Mouse (Mus musculus) frontal cortex, adult 2 months (tissue): ENCODE results near the gene Gm49601. TPM values are rescaled to one million over a fixed set of nuclear protein-coding genes. Genes with fewer than 3 reads are reported as not detected.

Source experiments
- DNase-seq, 2 experiments: peaks; one replicate each; pipeline ENCODE4 v3.0.0; 2022; ENCODE audit warnings: low spot score in 1 of 2; ENCODE audit errors: extremely low spot score in 1 of 2
- polyA plus RNA-seq: library from polyadenylated mRNA; depleted of rRNA; stranded (reverse); fragments of >200 nt; gene quantifications from 2 replicates; pipeline ENCODE4 v1.2.3, GENCODE M21; 2012

The Gm49601 gene
- polyA plus RNA-seq, 1 experiment: 169 TPM

GRCm38 (mm10) chr16:18630291-18630690 is 4.1 kb upstream of the Gm49601 start:
- no peak for DNase-seq

GRCm38 (mm10) chr16:18629390-18630231 is 3.4 kb upstream of the Gm49601 start, which contains the start of gene Sept5:
Gene Sept5 (minus strand): TSS chr16:18629954.
- DNase-seq: peak in 1 of 2 experiments; percentile 72

GRCm38 (mm10) chr16:18628948-18629340 is 2.7 kb upstream of the Gm49601 start:
- DNase-seq: peak in 1 of 2 experiments; percentile 18

- peak in 1 of 2 experiments; percentile 54 for DNase-seq
Observed at GRCm38 (mm10) chr16:18628206-18628947, 2.1 kb upstream of the Gm49601 start.

- peak in 1 of 2 experiments; percentile 13 for DNase-seq
Observed at GRCm38 (mm10) chr16:18627163-18627562, 936 bp upstream of the Gm49601 start.

- DNase-seq: peak; percentile 80 to 88
Observed at GRCm38 (mm10) chr16:18625791-18626311, 376 bp downstream of the Gm49601 start.

- DNase-seq: no peak
Observed at GRCm38 (mm10) chr16:18625097-18625496, 1.1 kb downstream of the Gm49601 start.

- peak in 1 of 2 experiments; percentile 23 for DNase-seq
Observed at GRCm38 (mm10) chr16:18624641-18625040, 1.6 kb downstream of the Gm49601 start.

- DNase-seq: peak in 1 of 2 experiments; percentile 36
Observed at GRCm38 (mm10) chr16:18623751-18624540, 2.3 kb downstream of the Gm49601 start.

- peak in 1 of 2 experiments; percentile 35 for DNase-seq
Observed at GRCm38 (mm10) chr16:18622916-18623750, 3.1 kb downstream of the Gm49601 start.

- DNase-seq: peak in 1 of 2 experiments; percentile 10
Observed at GRCm38 (mm10) chr16:18622019-18622418, 4.2 kb downstream of the Gm49601 start, which contains the start of gene Gp1bb. Gene Gp1bb (minus strand): TSS chr16:18622403.

- DNase-seq: peak in 1 of 2 experiments; percentile 53
Observed at GRCm38 (mm10) chr16:18621362-18622001, 4.7 kb downstream of the Gm49601 start.

GRCm38 (mm10) chr16:18620601-18621361 is 5.4 kb downstream of the Gm49601 start:
- DNase-seq: peak in 1 of 2 experiments; percentile 50

- DNase-seq: peak in 1 of 2 experiments; percentile 25
Observed at GRCm38 (mm10) chr16:18620201-18620600, 6.0 kb downstream of the Gm49601 start.

- DNase-seq: no peak
Observed at GRCm38 (mm10) chr16:18619110-18619509, 7.1 kb downstream of the Gm49601 start.

- no peak for DNase-seq
Observed at GRCm38 (mm10) chr16:18618297-18618696, 7.9 kb downstream of the Gm49601 start.

- peak; percentile 68 to 96 for DNase-seq
Observed at GRCm38 (mm10) chr16:18617370-18618065, 8.7 kb downstream of the Gm49601 start.
